8 mouse cellular contexts compared by ENCODE assay signal in genomic region chr9:27176154-27176553, GRCm38 (mm10). TPM values are rescaled to one million over a fixed set of nuclear protein-coding genes. Genes with fewer than 3 reads are reported as not detected.
DNase-seq lines count a peak whose midpoint lies in the region; ATAC-seq lines count a peak whose summit lies in the region.

No protein-coding gene starts in this region.

- peak; percentile 85 for DNase-seq in 3T3-L1 (ENCODE audit: low read depth, low spot score)
- DNase-seq in WW6 (ENCODE audit: low read depth, low spot score) = peak; percentile 52
- DNase-seq in cerebellum, postnatal 36 days = peak; percentile 64 to 73
- DNase-seq in heart, adult 18-20 months = peak; percentile 76 to 80
- DNase-seq in kidney, adult 11 months = peak; percentile 47
- DNase-seq in left cerebral cortex, postnatal 4 days = peak; percentile 60
- DNase-seq in natural killer cell, adult 2 months (ENCODE audit: low spot score in 2 of 2) = peak; percentile 2 to 10

- intact Hi-C loops in left cerebral cortex, postnatal 4 days (cut with DNase I) = loop anchor here (5.0 kb wide), 2 partner anchors 69 to 104 kb away; no protein-coding TSS in a partner anchor

- ATAC-seq in monocyte, adult 5-6 weeks (replicated peaks; ENCODE audit: insufficient number of reproducible peaks, low FRiP score, low TSS enrichment, poor library complexity, severe bottlenecking) = no peak

RNA-seq across cellular contexts. Expression of gene Jam3, which starts 20.9 kb away (rescaled TPM):
- total RNA-seq in heart, adult 18-20 months (2021) = 10 to 100 TPM; 12.4 to 13.9 TPM
- total RNA-seq in left cerebral cortex, postnatal 4 days (2021) = 10 to 100 TPM; 21.6 to 22.4 TPM
- 1.0 TPM in 1 of 3 replicates, not detected in the others for total RNA-seq in monocyte, adult 5-6 weeks (2017)

Comparison
In these comparisons a context has a peak if more than half of its experiments do, and no peak if none do; other contexts are left out.
1. DNase-seq: peak in every context shown above with its lines; median percentile 85 in 3T3-L1; 78 in heart, adult 18-20 months; 68 in cerebellum, postnatal 36 days; 60 in left cerebral cortex, postnatal 4 days; 52 in WW6; 47 in kidney, adult 11 months; 6 in natural killer cell, adult 2 months.